Mouse (Mus musculus): ENCODE results near the gene Tef.

Gene Tef

DNA sequence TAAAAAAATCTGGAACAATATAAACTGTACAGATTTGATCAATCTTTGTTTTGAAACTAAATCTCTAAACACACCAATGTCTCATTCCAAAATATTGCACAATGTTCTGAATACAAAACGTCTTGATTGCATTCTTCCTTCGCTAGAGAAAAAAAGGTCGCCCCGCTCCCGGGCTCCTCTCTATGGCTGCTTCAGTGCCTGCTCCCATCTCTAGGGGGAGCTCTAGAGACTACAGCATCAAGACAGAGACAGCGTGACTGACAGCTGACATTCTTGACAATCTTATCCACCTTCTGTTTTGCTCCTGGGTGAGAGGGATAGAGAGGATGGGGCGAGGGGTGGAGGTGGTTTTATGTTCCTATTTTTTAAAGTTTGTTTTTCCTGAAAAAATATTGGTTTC is 46.1 kb downstream of the Tef start:
- in situ Hi-C loops (cut with MboI) = no loop called here

DNA sequence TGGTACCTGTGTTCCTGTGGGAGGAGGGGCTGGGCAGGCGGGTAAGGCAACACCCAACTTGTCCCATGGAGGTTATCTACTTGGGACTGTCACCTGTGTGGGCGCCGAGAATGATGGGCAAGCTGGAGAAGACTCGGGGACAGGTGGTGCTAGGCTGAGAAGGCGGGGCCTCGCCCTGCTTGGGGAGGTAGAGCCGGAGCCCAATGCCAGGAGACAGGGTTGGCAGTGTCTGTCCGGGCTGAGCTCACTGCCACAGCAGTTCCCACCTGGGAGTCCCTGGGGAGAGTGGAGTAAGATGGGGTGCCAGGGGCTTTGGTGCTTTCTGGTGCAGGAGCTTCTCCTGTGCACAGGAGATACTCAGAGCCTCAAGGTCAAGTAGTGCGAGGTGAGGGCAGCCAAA is 46.9 kb downstream of the Tef start:
- in situ Hi-C loops (cut with MboI) = no loop called here

DNA sequence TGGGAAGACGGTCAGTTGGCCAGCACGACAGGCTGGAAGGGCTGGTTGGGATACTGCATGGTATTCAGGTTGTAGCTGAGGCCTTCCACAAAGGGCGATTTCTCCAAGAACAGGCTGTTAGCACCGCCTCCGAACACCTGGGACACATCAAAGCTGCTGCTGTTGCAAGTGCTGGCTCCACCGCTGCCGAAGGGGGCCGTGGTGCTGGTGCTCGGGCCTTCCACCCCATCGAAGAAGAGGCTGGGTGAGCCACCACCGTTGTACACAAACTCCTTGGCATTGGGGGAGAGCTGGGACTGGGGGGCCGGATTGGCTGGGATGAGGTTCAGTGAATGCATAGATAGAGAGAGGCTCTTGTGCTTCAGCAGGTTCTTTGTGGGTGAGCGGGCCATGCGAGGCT is 48.5 kb downstream of the Tef start:
- in situ Hi-C loops (cut with MboI) = no loop called here

DNA sequence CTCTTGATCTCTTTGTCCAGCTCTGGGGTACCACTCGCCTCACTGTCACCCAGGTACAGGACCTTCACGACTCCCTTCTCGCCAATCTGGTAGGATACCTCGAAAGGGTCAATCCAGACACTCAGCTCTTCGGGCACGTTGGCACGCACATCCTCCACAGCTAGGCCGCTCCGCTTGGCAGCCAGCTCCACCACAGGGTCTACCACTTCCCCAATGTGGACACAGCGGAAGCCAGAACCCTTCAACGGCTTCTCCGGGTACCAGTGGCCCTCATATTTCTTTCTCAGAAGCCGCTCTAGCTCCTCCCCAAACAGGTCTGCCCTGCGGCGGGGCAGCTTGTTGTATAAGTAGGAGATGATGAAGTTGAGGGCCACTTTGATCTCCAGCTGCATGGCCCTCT is 49.2 kb downstream of the Tef start:
- in situ Hi-C loops (cut with MboI) = no loop called here

DNA sequence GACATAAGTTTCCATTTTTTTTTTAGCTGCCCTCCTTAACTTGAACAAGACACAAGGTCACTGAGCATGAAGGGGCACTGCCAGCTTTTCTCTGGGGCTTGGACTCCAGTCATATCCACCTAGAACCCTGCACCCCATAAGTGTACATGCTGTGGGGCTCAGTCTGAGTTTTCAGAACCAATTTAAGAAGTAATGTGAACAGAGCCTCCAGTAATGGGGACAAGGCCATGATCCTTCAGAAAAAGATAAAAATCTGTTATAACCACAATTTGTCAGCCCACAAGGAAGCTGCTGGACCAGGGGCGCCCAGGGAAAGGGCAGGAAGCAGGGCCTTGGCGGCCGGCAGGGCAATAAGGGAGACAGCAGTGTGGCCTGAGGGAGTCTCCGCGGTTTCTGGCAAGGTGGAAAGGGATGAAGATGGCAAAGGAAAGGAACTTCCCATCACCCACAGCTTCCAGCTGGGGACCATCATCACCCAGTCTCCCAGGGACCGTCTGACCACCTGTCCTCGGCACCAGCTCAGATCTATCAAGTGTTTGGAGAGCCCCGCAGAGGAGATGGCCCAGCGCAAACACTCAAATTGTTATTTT is 50.3 kb downstream of the Tef start:
- in situ Hi-C loops (cut with MboI) = no loop called here

DNA sequence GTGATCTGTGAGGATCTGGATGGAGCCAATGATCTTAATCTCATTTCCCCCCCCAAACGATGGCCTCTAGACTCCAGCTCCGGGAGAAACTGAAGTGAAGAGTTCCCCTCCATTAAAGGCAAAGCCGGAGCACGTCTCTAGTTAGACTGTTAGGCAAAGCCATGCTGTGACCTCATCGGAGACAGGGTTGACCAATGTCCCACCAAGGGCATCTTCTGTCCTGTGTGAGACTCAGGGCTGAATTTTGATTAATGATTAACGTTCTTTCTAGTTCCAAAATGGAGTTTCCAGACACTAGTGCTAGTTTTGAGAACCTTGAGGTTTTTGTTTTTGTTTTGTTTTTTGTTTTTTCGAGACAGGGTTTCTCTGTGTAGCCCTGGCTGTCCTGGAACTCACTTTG is 50.9 kb downstream of the Tef start:
- in situ Hi-C loops (cut with MboI) = no loop called here

DNA sequence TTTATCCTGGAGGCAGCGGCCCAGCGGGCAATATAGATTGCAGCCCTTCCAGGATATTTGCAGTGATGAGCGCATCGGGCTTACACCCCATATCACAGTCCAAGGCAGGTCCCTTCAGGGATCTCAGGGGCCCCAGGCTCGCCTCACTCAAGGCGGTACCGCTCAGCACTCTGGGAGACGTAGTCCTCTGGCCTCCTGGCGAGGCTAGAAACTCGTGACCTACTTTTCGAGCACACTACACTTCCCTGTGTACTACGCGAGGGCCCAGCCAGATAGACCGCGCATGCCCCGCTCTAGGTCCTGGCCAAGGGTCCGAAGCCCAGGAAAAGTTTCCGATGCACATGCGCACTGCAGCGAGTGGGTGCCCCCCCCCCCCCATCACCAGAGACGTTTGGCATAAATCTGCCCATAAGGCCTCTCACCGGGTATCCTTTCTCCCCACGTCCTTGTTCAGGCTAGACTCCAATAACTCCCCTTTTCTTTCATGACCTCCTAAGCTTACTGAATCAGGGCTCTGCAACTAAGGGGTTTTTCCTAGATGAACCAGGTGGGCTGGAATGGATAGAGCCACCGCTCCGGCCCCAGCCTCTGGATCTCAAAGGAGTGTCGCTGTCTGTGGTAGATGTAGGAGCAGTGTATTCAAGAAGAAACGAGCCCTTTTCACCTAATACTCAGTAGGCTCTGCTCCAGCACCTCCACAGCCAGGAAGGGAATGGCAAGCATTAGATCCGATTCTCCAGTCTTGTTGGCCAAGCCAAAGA is 54.0 kb downstream of the Tef start:
- in situ Hi-C loops (cut with MboI) = no loop called here

DNA sequence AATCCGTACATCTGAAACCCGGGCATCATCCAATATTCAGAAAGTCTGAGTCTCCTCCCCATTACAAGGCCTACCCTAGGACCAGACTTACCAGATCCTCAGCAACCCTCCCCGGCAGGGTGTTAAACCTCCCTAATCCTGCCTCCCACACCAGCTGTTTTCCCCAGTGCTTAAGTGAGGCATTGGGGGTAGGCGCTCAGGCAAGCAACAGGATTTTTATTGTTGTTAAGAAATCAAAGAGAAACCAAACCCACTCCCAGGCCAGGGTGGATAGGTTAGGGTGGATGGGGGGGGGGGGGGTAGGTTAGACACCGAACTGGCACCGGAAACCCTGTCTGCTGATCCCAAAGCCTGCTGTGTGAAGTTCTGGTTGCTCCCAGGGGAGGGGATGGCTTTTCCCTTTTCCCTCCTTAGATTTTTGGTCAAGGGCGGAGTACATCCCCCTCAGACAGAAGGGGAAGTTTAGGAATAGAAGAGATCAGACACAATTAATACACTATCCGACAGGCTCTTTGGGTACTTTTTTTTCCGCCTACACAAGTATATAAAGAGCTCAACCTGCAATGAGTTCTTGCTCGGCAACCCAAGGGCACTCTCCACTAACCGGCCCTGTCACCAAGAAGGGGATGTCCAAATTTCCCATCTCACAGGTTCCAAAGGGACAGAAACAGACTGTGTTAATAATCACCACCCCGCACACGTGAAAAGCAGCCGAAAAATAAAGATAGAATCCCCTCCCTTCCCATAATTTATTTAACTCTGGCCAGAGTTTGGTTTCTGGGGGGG is 54.9 kb downstream of the Tef start:
- in situ Hi-C loops (cut with MboI) = no loop called here

DNA sequence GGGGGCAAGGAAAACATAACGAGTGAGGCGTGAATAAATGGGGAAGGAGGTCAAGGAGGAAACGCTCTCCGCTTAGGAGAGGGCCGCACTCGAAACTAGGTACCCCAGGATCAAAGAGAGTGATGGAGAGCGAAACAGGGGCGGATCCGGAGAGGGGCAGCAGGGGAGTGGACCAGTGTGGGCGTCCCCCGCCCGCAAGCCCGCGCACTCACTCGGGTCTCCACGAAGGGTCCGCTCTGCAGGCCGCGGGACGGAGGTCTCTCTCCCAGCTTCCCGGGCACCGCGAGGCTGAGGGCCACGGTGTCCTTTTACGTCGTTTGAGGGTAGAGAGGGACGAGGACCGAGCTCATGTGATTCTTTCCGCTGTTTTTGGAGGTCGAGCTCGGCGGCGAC is 55.5 kb downstream of the Tef start:
- in situ Hi-C loops (cut with MboI) = no loop called here

DNA sequence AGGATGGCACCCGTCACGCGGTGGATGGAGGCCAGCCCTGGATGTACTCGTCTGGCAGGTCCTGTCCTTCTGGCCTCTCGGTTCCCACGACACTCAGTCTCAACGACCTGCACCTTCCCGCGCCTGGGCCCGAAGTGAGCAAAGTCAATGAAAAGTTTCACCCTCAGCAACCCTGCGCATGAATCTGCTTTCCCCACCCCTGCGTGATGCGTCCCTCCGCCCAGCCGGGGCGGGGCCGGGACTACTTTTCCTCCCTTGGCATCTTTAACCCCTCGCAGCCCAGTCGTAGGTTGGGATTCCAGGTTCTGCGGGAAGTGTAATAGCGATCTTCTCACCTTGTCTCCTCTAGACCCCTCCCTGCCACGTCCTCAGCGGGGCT is 55.9 kb downstream of the Tef start:
- in situ Hi-C loops (cut with MboI) = no loop called here

DNA sequence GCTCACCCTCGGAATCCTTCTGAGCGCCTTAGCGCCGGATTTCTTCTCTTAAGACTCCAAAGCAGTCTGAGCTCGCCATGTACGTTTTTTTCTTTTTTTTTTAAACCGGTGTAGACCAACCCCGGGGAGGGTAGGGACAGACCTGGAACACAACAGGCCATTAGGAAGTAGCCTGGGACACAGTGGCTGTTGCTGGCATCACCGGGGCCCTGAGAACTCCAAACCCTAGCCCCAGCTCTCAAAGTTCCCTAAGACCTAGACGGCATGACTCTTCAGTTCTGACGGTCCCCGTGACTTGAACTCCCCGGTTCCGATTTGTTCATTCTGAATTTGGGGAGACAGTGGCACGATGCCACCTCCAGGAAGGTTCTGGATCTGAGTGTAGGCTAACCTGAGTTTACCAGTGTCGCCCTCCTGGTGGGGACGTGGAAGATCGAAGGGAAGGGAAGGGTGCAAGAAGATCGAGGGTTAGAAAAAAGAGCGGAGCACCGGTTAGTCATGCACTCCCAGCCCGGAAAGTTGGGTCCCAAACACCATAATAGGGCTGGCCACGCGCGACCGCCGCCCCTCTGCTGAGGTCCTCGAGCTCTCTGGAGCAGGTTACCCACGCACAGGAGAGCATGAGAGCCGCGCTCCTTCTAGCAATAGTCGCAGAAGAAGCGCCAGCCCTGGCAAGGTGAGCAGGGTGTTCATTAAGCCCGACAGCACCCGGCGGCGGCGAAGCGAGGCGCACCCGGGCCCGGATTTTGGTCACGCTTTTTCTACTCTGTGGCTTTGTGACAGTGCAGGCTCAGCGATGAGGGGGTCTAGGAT is 56.5 kb downstream of the Tef start, which contains the start of gene Tob2:
TSS of gene Tob2 (minus strand) at position 280 of the 813 bp plus-strand sequence.
- in situ Hi-C loops (cut with MboI) = no loop called here

DNA sequence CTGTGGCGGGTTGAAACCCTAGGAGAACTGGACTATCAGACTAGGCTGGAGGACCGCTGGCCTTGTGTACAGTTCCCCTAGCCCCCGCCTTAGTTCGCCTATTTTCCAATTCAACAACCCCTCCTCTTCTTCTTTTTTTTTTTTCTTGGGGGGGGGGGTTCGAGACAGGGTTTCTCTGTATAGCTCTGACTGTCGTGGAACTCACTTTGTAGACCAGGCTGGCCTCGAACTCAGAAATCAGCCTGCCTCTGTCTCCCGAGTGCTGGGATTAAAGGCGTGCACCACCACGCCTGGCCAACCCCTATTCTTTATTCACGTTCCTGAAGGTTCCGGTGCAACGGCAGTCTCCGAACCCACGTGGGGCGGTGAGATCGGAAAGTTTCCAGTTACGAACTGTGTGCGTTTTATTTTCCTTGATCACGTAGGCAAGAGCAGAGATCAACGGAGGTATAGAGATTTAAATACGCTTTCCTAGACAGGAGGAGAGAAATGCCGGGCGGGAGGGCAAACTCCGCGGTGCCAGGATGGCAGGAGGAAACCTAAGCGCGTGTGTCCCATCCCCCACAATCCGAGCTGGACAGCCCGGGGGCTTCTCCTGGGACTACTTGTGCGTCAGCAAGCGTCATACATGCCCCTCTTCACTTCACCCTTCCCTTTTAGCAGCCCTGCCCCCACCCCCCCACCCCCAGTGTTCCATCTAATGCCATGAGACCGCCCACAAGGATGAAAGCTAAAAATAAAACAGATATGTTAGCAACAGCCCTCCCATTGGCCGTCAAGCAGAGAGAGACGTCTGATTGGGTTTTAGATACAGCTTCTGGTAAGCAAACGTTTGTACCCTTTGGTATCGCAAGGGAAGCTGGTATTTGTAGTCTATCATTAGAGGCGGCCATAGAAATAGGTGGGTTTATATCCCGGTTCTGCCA is 57.4 kb downstream of the Tef start:
- in situ Hi-C loops (cut with MboI) = no loop called here

DNA sequence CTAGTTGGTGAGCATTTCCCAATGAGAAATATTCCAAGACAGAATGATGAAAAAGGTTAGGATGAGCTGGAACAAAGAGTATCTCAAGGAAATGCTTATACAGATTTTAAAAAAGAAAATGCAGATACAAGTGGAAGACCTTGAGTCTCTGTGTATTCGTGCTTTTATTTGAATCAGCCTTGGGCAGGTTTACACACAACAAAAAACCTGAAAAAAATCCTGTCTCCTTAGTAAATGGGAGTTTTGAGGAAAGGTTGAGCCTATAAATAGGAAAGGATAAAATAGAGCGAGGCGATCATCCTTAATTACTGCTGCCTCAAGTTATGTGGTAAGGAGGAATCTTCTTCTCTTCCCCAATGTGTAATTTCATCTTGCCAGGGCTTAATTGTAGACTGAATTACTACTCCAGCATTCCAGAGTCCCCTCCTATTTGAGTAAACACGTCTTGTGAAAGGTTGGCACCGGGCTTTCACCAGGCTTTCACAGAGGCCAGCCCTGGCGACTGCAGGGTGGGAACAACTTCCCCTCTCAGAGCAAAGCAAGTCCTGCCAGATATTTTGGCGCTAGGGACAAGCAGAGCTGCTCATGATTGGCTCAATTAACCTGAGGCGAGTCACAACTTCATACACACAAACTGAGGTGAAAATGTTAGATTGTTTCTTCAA is 58.4 kb downstream of the Tef start:
- in situ Hi-C loops (cut with MboI) = no loop called here

DNA sequence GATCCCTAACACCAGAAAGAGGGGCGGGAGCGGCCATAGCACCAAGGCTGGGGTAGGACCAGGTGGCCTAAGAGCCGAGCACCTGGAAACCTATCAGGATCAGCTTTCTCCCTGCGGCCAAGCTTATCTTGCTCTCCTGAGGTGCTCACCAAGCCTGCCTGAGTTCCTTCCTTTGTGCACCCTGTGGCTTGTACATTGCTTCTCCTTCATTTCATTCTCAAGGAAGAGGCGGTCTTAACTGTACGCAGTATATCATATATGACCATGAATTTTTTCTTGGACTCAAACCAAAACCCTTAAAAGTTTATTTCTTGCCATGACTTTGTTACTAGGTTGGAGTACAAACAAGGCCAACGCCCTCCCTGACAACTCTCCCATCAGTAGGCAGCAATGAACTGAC is 62.0 kb downstream of the Tef start:
- in situ Hi-C loops (cut with MboI) = no loop called here

DNA sequence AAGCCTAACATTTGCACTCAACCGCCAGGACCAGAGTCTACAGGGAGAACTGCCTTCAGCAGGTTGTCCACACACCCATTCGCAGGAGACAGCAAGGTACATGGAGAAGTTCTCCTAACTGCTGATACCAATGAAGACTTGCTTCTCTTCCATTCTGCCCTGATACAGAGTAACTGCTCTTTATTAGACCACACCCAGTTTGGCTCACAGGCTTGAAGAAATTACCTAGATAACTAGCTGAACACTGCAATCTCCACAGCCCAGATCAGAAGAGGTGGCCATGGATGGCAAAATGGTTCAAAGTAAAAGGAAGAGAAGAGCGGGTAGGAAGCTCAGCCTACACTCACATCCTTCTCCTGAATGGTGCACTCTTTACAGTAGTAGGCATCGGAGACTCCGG is 67.8 kb downstream of the Tef start:
- in situ Hi-C loops (cut with MboI) = no loop called here

DNA sequence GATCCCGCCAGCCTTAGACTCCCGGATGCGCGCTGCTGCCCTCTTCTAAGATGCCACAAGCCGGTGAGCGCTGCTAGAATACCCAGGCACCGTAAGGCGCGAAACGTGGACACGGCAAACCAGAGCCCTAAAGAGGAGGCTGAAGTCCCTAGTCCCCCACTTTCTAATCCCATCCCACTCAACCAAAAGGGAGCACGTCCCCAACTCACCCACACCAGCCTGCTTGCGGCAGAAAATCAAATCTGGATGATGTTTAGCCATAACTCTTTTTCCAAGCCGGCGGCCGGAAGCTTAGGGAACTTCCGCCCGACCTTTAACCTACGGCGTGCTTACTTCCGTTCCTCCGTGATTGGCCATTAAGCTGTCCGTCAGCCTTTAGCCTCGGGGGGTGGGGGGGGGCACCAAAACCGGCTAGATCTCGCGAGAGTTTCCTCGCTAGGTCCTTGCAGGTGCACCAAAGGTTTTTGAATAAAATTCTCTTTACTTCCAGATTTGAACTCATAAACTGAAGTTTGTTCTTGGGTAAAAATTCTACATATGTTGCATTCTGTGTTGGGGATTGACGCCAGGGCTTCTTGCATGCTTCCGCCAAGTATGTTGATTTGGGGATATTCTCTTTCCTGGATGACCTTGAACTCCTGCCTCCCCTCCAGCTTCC is 69.5 kb downstream of the Tef start, which contains the start of gene Phf5a:
TSS of gene Phf5a (minus strand) at position 308 of the 658 bp plus-strand sequence.
- in situ Hi-C loops (cut with MboI) = no loop called here

DNA sequence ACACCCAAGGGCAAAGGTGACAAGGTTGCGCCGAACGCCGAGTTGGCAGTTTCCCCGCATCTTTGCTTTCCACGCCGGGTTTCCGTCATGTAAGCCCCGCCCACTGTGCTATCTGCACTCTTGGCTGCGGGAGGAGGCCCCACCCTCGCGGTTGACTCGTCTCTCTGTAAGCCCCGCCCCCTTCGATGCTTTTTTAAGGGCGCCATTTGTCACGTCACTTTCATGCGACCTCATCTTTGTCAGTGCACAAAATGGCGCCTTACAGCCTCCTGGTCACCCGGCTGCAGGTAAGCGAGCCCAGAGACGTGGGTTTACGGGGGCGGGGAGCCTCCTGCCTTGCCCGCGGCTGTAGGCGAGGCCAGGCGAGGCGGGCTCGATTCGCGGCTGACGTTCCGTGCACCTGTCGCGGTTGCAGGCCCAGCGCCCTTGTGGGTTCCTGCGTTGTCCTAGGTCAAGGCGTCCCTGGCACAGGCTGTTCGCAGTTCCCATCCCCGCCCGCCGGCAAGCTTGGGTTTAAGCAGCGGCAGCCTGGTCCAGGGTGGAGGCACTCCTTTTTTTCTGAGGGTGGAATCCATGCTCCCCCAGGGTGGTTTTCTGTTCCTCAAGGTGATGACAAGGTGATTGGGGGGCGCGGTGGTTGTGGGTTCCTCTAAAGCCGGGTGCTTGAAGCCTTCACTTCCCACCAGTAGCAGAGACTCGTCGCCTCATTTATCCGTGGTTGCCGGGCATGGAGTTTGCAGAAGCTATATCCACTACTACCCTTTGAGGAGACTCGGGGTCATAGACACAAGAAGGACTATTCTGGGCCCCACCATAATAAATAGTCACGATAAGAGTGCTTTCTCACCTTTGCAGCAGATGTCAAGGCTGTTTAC is 70.3 kb downstream of the Tef start, which contains the start of gene Aco2:
TSS of gene Aco2 (plus strand) at position 48 of the 875 bp plus-strand sequence.
- in situ Hi-C loops (cut with MboI) = no loop called here

Data from mature B cell (primary cell).